Mouse (Mus musculus): ENCODE measurements at regions not wholly inside any gene's neighbourhood (a gene's known extent, or its start where the extent isn't known, plus 50 kb on each side); places are given as distances from the start of the nearest gene placed in this dataset.

- DNase-seq (ENCODE audit: low spot score) = no peak
Measured at GRCm38 (mm10) chr3:42593792-42594433, 851.5 kb downstream of the D3Ertd751e start.

DNA sequence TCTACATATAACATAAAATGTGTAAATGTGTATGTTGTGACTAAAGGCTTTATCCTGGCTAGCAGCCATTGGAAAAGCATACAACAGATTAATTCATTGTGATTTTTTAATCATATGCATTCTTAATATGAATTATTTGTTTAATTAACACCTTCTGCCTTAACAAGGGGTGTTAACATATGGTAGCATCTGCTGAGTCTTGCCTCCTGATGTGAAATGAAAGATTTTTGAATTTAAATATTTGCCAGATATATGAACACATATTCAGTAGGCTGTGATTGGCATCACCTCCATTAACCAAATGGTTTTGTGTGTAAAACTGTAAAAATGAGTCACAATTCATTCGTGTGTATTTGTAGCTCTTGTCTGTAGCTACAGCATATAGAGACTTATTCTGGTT lies 854.3 kb downstream of the D3Ertd751e start:
- DNase-seq (ENCODE audit: low spot score) = no peak
